Mouse (Mus musculus) kidney, adult 2 months (tissue): ENCODE data around the gene Ifngr1. TPM values are rescaled to one million over a fixed set of nuclear protein-coding genes. Genes with fewer than 3 reads are reported as not detected.

ENCODE experiments used
- DNase-seq: peaks from one replicate; pipeline ENCODE4 v3.0.0; 2021
- H3K27ac ChIP-seq: fragments of 200-500 bp; 2 replicates; pipeline ENCODE4 v1.5.1; 2012; ENCODE audit warnings: low read depth, low read length, control low read depth, inconsistent platforms; ENCODE audit not compliant: insufficient read depth
- H3K27me3 ChIP-seq: fragments of 200-500 bp; replicated peaks from 2 replicates; pipeline ENCODE4 v1.6.1; 2012; ENCODE audit warnings: mild to moderate bottlenecking, moderate library complexity, low read length, inconsistent platforms; ENCODE audit not compliant: control insufficient read depth, insufficient read depth
- H3K36me3 ChIP-seq: fragments of 200-500 bp; 2 replicates; pipeline ENCODE4 v1.6.1; 2012; ENCODE audit warnings: mild to moderate bottlenecking, moderate library complexity, low read length, inconsistent platforms; ENCODE audit not compliant: control insufficient read depth, insufficient read depth
- H3K4me1 ChIP-seq: fragments of 200-500 bp; 2 replicates; pipeline ENCODE4 v1.6.1; 2011; ENCODE audit warnings: low read length; ENCODE audit not compliant: control insufficient read depth, insufficient read depth
- H3K4me3 ChIP-seq: fragments of 200-500 bp; 2 replicates; pipeline ENCODE4 v1.5.1; 2011; ENCODE audit warnings: mild to moderate bottlenecking, low read depth, low read length, control low read depth; ENCODE audit not compliant: insufficient read depth
- CTCF ChIP-seq: fragments of 200-500 bp; conservative IDR thresholded peaks from 2 replicates; pipeline ENCODE4 v1.5.1; 2011; ENCODE audit warnings: low read depth, mild to moderate bottlenecking, control low read depth, low read length, moderate library complexity, mixed read lengths; ENCODE audit not compliant: insufficient read depth, insufficient read length
- POLR2A ChIP-seq: fragments of 200-500 bp; IDR thresholded peaks from one replicate; pipeline ENCODE4 v1.6.1; 2011; ENCODE audit warnings: low read depth, low read length, control low read depth
- WGBS: fragments of 180-500 bp; shearing (Covaris S2); methylation state at CpG from one replicate; pipeline ENCODE4 v1.1.7; 2018; 5-methylcytosine and 5-hydroxymethylcytosine counted together
- polyA plus RNA-seq: library from polyadenylated mRNA; depleted of rRNA; stranded (reverse); fragments of >200 nt; gene quantifications from 2 replicates; pipeline ENCODE4 v1.2.3, GENCODE M21; 2012

Ifngr1 gene
- polyA plus RNA-seq, 1 experiment, result 23.9 TPM

GRCm38 (mm10) chr10:19559565-19560165 is 32.1 kb upstream of the Ifngr1 start:
- H3K27me3 ChIP-seq, result no peaks in the 10 kb centered on the region
- H3K4me1 ChIP-seq, result no peaks in the 10 kb centered on the region
- H3K4me3 ChIP-seq, result no peak overlapping the region
- TF ChIP-seq CTCF (no peak), POLR2A (no peak)
- 72% methylated on average over 8 of the region's 8 CpGs for WGBS
- no peaks in the 10 kb centered on the region for H3K36me3 ChIP-seq
- H3K27ac ChIP-seq, result no peak overlapping the region
- no peak for DNase-seq

GRCm38 (mm10) chr10:19562598-19562997 is 29.2 kb upstream of the Ifngr1 start:
- Histone ChIP-seq H3K36me3 (no peaks in the 10 kb centered on the region), H3K27ac (no peak overlapping the region), H3K4me1 (no peaks in the 10 kb centered on the region), H3K4me3 (no peak overlapping the region), H3K27me3 (no peaks in the 10 kb centered on the region)
- no peak for DNase-seq
- WGBS, result 95% methylated on average over 3 of the region's 3 CpGs
- TF ChIP-seq CTCF (no peak), POLR2A (no peak)

GRCm38 (mm10) chr10:19563443-19563861 is 28.3 kb upstream of the Ifngr1 start:
- no peaks in the 10 kb centered on the region for H3K36me3 ChIP-seq
- no peaks in the 10 kb centered on the region for H3K4me1 ChIP-seq
- H3K4me3 ChIP-seq, result no peak overlapping the region
- TF ChIP-seq POLR2A (no peak), CTCF (no peak)
- no peaks in the 10 kb centered on the region for H3K27me3 ChIP-seq
- WGBS, result 61% methylated on average over 1 of the region's 1 CpGs
- peak overlapping the region; percentile 25; the same call in 1 of the 2 replicates for H3K27ac ChIP-seq
- DNase-seq, result peak; percentile 34

- Histone ChIP-seq H3K4me3 (no peak overlapping the region), H3K27me3 (no peaks in the 10 kb centered on the region), H3K36me3 (no peaks in the 10 kb centered on the region), H3K4me1 (no peaks in the 10 kb centered on the region), H3K27ac (no peak overlapping the region)
- 95% methylated on average over 4 of the region's 4 CpGs for WGBS
- DNase-seq, result no peak
- TF ChIP-seq CTCF (no peak), POLR2A (no peak)
These were observed 24.3 kb upstream of the Ifngr1 start for GRCm38 (mm10) chr10:19567481-19567880.

- 61% methylated on average over 4 of the region's 4 CpGs for WGBS
- no peak for TF ChIP-seq POLR2A
- TF ChIP-seq CTCF, result no peak
- Histone ChIP-seq H3K4me3 (no peak overlapping the region), H3K4me1 (no peaks in the 10 kb centered on the region), H3K27me3 (no peaks in the 10 kb centered on the region), H3K27ac (peak overlapping the region; percentile 64; the same call in 1 of the 2 replicates), H3K36me3 (no peaks in the 10 kb centered on the region)
- no peak for DNase-seq
These were observed 21.5 kb upstream of the Ifngr1 start for GRCm38 (mm10) chr10:19570288-19570687.

- Histone ChIP-seq H3K27me3 (no peaks in the 10 kb centered on the region), H3K27ac (peak overlapping the region; percentile 64; the same call in 1 of the 2 replicates), H3K4me1 (no peaks in the 10 kb centered on the region), H3K4me3 (no peak overlapping the region), H3K36me3 (no peaks in the 10 kb centered on the region)
- DNase-seq, result no peak
- 52% methylated on average over 1 of the region's 1 CpGs for WGBS
- TF ChIP-seq POLR2A (no peak), CTCF (no peak)
These were observed 21.0 kb upstream of the Ifngr1 start for GRCm38 (mm10) chr10:19570716-19571115.

GRCm38 (mm10) chr10:19577571-19577970 is 14.2 kb upstream of the Ifngr1 start:
- Histone ChIP-seq H3K27ac (no peak overlapping the region), H3K27me3 (no peaks in the 10 kb centered on the region), H3K4me1 (no peaks in the 10 kb centered on the region), H3K36me3 (no peaks in the 10 kb centered on the region), H3K4me3 (no peak overlapping the region)
- no peak for DNase-seq
- WGBS, result 81% methylated on average over 3 of the region's 3 CpGs
- TF ChIP-seq POLR2A (no peak), CTCF (no peak)
